Mouse (Mus musculus) T-cell, adult 2 months (primary cell): ENCODE data around the gene Gm3543.
"Not testable (repeated sequence)": the region's sequence is repeated elsewhere in the genome, so short reads cannot be mapped to it uniquely, and the experiment has no call there.

Experiments used
- DNase-seq: peaks from one replicate; pipeline ENCODE4 v3.0.0; 2022; ENCODE audit warnings: low spot score

The Gm3543 gene

GRCm38 (mm10) chr14:41983225-41983624 is at the start of gene Gm3543:
Gene Gm3543, minus strand, starts transcription at chr14:41983325.
- DNase-seq: not testable (repeated sequence)

DNA sequence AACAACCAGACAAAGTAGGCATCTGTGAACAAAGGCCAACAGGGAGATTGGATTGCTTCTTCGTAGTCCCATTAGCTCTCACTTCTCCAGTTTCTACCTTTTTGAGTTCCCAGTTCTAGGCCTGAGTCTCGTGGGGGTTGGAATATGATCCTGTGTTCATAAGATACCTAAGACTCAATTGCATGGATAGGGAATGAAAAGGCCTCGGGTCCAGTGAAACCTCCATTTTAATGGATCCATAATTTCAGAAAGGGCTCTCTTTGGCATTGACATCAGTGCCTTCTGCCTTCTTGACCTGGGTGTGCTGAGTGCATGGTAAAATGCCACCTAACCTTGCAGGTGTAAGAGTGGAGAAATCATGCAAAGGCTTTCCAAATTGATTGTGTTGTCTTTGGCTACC is 14.5 kb downstream of the Gm3543 start:
- not testable (repeated sequence) for DNase-seq

DNA sequence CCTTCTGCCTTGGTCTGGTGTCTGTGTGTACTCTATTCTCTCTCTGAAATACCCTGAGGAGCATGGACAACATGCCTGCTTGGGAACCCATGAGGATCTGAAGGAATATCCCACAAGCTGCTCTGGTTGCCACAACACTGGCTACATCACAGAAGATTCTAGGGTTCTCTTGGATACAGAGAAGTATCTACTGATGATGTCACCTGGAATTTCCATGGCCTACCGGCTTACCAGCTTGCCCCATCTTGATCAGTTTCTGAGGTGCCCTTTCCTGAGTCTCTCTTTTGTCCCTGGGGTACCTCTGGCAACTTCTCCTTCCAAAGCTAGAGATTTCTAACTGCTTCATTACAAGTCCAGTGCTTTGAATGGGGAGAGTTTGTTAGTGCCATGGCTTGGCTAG is 15.3 kb downstream of the Gm3543 start, which contains the start of gene Gm6401:
Gm6401 (minus strand) TSS at position 101 of the 400 bp plus-strand sequence.
- DNase-seq: not testable (repeated sequence)

DNA sequence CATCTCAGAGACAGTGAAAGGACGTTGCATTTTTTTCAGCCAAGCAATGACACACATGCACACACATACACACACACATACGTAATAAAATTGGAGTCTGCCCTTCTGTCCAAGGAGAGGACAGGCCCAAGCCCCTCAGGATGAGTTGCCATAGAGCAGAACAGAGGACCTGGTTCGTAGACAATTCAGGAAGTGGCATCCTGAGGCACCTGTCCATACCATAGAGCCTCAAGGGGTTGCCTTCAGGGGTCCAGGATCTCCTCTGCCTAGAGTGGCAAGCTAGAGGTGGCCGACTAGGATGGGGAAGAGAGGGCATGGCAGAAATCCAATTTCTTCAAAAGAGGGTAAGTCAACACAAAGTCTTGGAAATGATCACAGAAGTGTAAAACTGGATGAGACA is 19.0 kb downstream of the Gm3543 start:
- not testable (repeated sequence) for DNase-seq

- not testable (repeated sequence) for DNase-seq
These were observed 39.4 kb downstream of the Gm3543 start, which contains the start of gene 1700024B05Rik for GRCm38 (mm10) chr14:41943695-41944094. Gene 1700024B05Rik, plus strand, starts transcription at chr14:41943995.
